Mouse (Mus musculus) spleen, adult 2 months (tissue): Measurements from ENCODE around the gene Golph3l. TPM values are rescaled to one million over a fixed set of nuclear protein-coding genes. Genes with fewer than 3 reads are reported as not detected.
A peak's percentile ranks its signal among the peaks of the same experiment; 100 is the strongest.

Source experiments
- DNase-seq, 2 experiments: peaks; one replicate each; pipeline versions ENCODE4 v3.0.0 to v3.0.0-alpha.2; 2012 to 2021; ENCODE audit warnings: low spot score in 2 of 2, low read depth in 1 of 2
- H3K27ac ChIP-seq: fragments of 200-500 bp; 2 replicates; pipeline ENCODE4 v1.5.1; 2012; ENCODE audit warnings: low read length, inconsistent platforms; ENCODE audit not compliant: insufficient read depth
- H3K27me3 ChIP-seq: fragments of 200-500 bp; 2 replicates; pipeline ENCODE4 v1.6.1; 2012; ENCODE audit warnings: mild to moderate bottlenecking, moderate library complexity, low read length, inconsistent platforms; ENCODE audit not compliant: control insufficient read depth, insufficient read depth
- H3K36me3 ChIP-seq: fragments of 200-500 bp; 2 replicates; pipeline ENCODE4 v1.6.1; 2012; ENCODE audit warnings: mild to moderate bottlenecking, low read length, inconsistent platforms; ENCODE audit not compliant: control insufficient read depth, insufficient read depth
- H3K4me1 ChIP-seq: fragments of 200-500 bp; 2 replicates; pipeline ENCODE4 v1.6.1; 2011; ENCODE audit warnings: inconsistent platforms; ENCODE audit not compliant: control insufficient read depth, insufficient read depth, insufficient read length
- H3K4me3 ChIP-seq: fragments of 200-500 bp; 2 replicates; pipeline ENCODE4 v1.5.1; 2011; ENCODE audit warnings: mild to moderate bottlenecking, inconsistent platforms; ENCODE audit not compliant: insufficient read depth, insufficient read length; ENCODE audit errors: extremely low read depth
- CTCF ChIP-seq: fragments of 200-500 bp; IDR thresholded peaks from 2 replicates; pipeline ENCODE4 v1.5.1; 2011; ENCODE audit warnings: mild to moderate bottlenecking, inconsistent platforms; ENCODE audit not compliant: insufficient read depth, insufficient read length, insufficient replicate concordance; ENCODE audit errors: extremely low read depth
- POLR2A ChIP-seq: fragments of 200-500 bp; IDR thresholded peaks from 2 replicates; pipeline ENCODE4 v1.6.1; 2011; ENCODE audit warnings: low read depth, low read length, inconsistent platforms
- WGBS: fragments of 180-500 bp; shearing (Covaris S2); methylation state at CpG from one replicate; pipeline ENCODE4 v1.1.7; 2018; 5-methylcytosine and 5-hydroxymethylcytosine counted together
- polyA plus RNA-seq: library from polyadenylated mRNA; depleted of rRNA; stranded (reverse); fragments of >200 nt; gene quantifications from 2 replicates; pipeline ENCODE4 v1.2.3, GENCODE M21; 2012

Golph3l gene
- polyA plus RNA-seq, 1 experiment = 3.8 TPM

- peak; percentile 57 to 75 for DNase-seq
- peaks cover 9% of the 10 kb centered on the region for H3K4me1 ChIP-seq
- H3K36me3 ChIP-seq = peaks cover 32% of the 10 kb centered on the region
- H3K4me3 ChIP-seq = peak overlapping the region; percentile 90
- H3K27me3 ChIP-seq = no peaks in the 10 kb centered on the region
- H3K27ac ChIP-seq = peak overlapping the region; percentile 99
- TF ChIP-seq POLR2A = peak; percentile 49
- TF ChIP-seq CTCF = no peak
- under 1% methylated on average over 109 of the region's 113 CpGs for WGBS
Observed at GRCm38 (mm10) chr3:95658868-95659712, 70.4 kb downstream of the Golph3l start.

GRCm38 (mm10) chr3:95659948-95660347 lies 71.2 kb downstream of the Golph3l start:
- Histone ChIP-seq H3K4me3 (peak overlapping the region; percentile 90), H3K27ac (peak overlapping the region; percentile 99), H3K4me1 (peaks cover 15% of the 10 kb centered on the region), H3K36me3 (peaks cover 35% of the 10 kb centered on the region), H3K27me3 (no peaks in the 10 kb centered on the region)
- no peak for DNase-seq
- no peak for TF ChIP-seq POLR2A
- TF ChIP-seq CTCF = no peak
- under 1% methylated on average over 8 of the region's 8 CpGs for WGBS

- Histone ChIP-seq H3K4me1 (peaks cover 21% of the 10 kb centered on the region), H3K36me3 (peaks cover 39% of the 10 kb centered on the region), H3K27me3 (no peaks in the 10 kb centered on the region), H3K4me3 (peak overlapping the region; percentile 90), H3K27ac (peak overlapping the region; percentile 78)
- WGBS = 4% methylated on average over 2 of the region's 2 CpGs
- DNase-seq = no peak
- TF ChIP-seq POLR2A (no peak), CTCF (no peak)
Observed at GRCm38 (mm10) chr3:95660788-95661478, 72.2 kb downstream of the Golph3l start.

- 14% methylated on average over 7 of the region's 7 CpGs for WGBS
- DNase-seq = no peak
- Histone ChIP-seq H3K4me3 (peak overlapping the region; percentile 46), H3K27me3 (no peaks in the 10 kb centered on the region), H3K27ac (peak overlapping the region; percentile 64; the same call in 1 of the 2 replicates), H3K4me1 (peaks cover 29% of the 10 kb centered on the region), H3K36me3 (peaks cover 41% of the 10 kb centered on the region)
- TF ChIP-seq POLR2A = no peak
Observed at GRCm38 (mm10) chr3:95661945-95662715, 73.4 kb downstream of the Golph3l start.

GRCm38 (mm10) chr3:95662724-95663449 lies 74.2 kb downstream of the Golph3l start:
- peaks cover 41% of the 10 kb centered on the region for H3K36me3 ChIP-seq

GRCm38 (mm10) chr3:95663486-95663885 lies 74.8 kb downstream of the Golph3l start:
- 38% methylated on average over 2 of the region's 2 CpGs for WGBS
- H3K36me3 ChIP-seq = peaks cover 41% of the 10 kb centered on the region
- no peaks in the 10 kb centered on the region for H3K27me3 ChIP-seq
- peak overlapping the region; percentile 6; the same call in 1 of the 2 replicates for H3K4me3 ChIP-seq
- no peak for TF ChIP-seq CTCF
- no peak for DNase-seq
- peak overlapping the region; percentile 59 for H3K27ac ChIP-seq
- peaks cover 42% of the 10 kb centered on the region for H3K4me1 ChIP-seq

More at GRCm38 (mm10) chr3:95662724-95663449, 74.2 kb downstream of the Golph3l start:
- no peak for TF ChIP-seq CTCF
- no peak for TF ChIP-seq POLR2A
- H3K4me1 ChIP-seq = peaks cover 36% of the 10 kb centered on the region
- DNase-seq = no peak
- 29% methylated on average over 7 of the region's 7 CpGs for WGBS
- H3K27me3 ChIP-seq = no peaks in the 10 kb centered on the region
- H3K4me3 ChIP-seq = peak overlapping the region; percentile 24
- H3K27ac ChIP-seq = peak overlapping the region; percentile 64
